Mouse (Mus musculus) erythroblast, embryonic 14.5 days (primary cell): Measurements from ENCODE around the gene Map3k10.

Experiments
- GATA1 ChIP-seq: IDR thresholded peaks from 2 replicates; pipeline ENCODE4 v1.6.1; 2012; ENCODE audit warnings: low read length, inconsistent platforms, mixed read lengths
- TAL1 ChIP-seq: IDR thresholded peaks from 3 replicates; pipeline ENCODE4 v1.6.1; 2012; ENCODE audit warnings: low read length, inconsistent platforms, mixed read lengths

DNA sequence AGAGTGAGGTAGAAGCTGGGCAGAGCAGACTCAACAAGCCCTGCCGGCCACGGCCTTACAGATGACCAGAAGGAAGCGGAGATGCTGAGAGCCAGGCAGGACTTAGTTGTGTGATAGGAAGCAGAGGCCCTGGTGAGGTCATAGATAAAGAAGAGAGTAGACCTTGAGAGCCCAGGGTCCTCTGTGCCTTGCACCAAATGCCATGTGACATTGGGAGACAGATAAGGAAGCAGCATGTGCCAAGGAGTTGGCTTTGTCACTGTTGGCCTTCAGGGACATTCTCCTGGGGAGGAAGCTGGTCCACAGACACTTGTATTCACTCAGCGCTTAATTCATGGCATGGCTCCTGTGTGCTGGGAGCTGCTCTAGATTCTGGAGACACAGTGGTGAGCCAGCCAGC, 65.1 kb downstream of the Map3k10 start:
- TF ChIP-seq GATA1 (no peak), TAL1 (no peak)
